Mouse (Mus musculus): ENCODE data around the gene Cgrrf1.

DNA sequence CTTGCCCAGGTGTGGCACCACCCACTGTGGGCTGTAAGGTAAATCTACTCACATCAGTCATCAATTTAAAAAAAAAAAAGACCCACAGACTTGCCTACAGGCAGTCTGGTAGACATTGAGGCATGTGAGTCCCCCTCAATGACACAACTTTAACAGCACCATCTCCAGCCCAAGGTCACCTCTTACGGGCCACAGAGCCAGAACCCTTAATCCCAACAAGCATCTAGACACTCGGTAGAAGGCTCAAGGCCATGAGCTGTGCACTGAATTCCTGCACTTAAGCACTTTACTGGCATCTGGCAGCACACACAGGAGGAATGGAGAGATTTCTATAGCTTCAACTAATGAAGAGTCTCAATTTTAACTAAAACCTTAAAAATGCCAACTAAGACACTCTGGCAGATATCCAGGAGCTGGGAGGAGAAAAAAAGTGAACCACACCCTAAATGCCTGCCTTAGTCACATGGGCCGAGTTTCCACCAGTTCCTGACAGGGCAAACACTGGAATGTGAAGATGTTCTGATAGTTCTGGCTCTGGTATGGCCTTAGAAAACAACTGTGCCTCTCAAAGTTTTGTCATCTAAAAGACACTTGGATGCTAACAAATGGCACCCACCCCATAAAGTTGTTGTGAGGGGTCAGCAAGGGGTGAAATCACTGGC lies 31.1 kb upstream of the Cgrrf1 start:
- TF ChIP-seq POLR2A (IDR thresholded peaks at IDR 0.05; ENCODE audit: borderline replicate concordance, control insufficient read depth, low read depth, low read length) (no peak), CTCF (IDR thresholded peaks at IDR 0.05; ENCODE audit: control insufficient read depth, insufficient read depth, low read length) (no peak)

All from bone marrow, adult 2 months (tissue).